Mouse (Mus musculus) bone marrow macrophage, adult 2 months (primary cell): ENCODE data around the gene Pomgnt2.

Experiments used
- CTCF ChIP-seq: IDR thresholded peaks from 2 replicates; pipeline ENCODE4 v1.5.1; 2012; ENCODE audit warnings: low read depth, mild to moderate bottlenecking, low read length, moderate library complexity
- POLR2A ChIP-seq: IDR thresholded peaks from 2 replicates; pipeline ENCODE4 v1.6.1; 2012; ENCODE audit warnings: mild to moderate bottlenecking, low read depth, low read length, borderline replicate concordance

GRCm38 (mm10) chr9:121947784-121948183 is 49.1 kb downstream of the Pomgnt2 start:
- TF ChIP-seq CTCF (no peak), POLR2A (no peak)
